Mouse (Mus musculus) liver, postnatal 0 days (tissue): Measurements from ENCODE around the gene Nup98. TPM values are rescaled to one million over a fixed set of nuclear protein-coding genes. Genes with fewer than 3 reads are reported as not detected.

Experiments
- ATAC-seq: fragments of 200-750 bp; cut with Nextera tagmentation; 2 replicates; pipeline ENCODE4 v1.8.0; 2017; ENCODE audit warnings: mild to moderate bottlenecking, moderate library complexity
- DNase-seq: peaks from one replicate; pipeline ENCODE4 v3.0.0-alpha.2; 2016
- H3K27ac ChIP-seq: fragments of 300-500 bp; sonication (generic); 2 replicates; pipeline ENCODE4 v1.5.1; 2014; ENCODE audit warnings: antibody characterized with exemption, moderate library complexity, mild to moderate bottlenecking, low read depth
- H3K27me3 ChIP-seq: fragments of 300-500 bp; sonication (generic); 2 replicates; pipeline ENCODE4 v1.6.1; 2014; ENCODE audit warnings: low read length, control low read depth, mixed read lengths; ENCODE audit not compliant: insufficient read depth
- H3K36me3 ChIP-seq: fragments of 300-500 bp; sonication (generic); replicated peaks from 2 replicates; pipeline ENCODE4 v1.6.1; 2014; ENCODE audit warnings: mild to moderate bottlenecking, control low read depth, low read length, moderate library complexity, mixed read lengths; ENCODE audit not compliant: insufficient read depth
- H3K4me1 ChIP-seq: fragments of 300-500 bp; sonication (generic); 2 replicates; pipeline ENCODE4 v1.6.1; 2014; ENCODE audit warnings: antibody characterized with exemption, mild to moderate bottlenecking, control low read depth; ENCODE audit not compliant: insufficient read depth
- H3K4me2 ChIP-seq: fragments of 300-500 bp; sonication (generic); 2 replicates; pipeline ENCODE4 v1.6.1; 2014; ENCODE audit warnings: low read depth, mild to moderate bottlenecking, low read length, moderate library complexity, mixed read lengths
- H3K4me3 ChIP-seq: fragments of 300-500 bp; sonication (generic); 2 replicates; pipeline ENCODE4 v1.5.1; 2014; ENCODE audit warnings: low read depth, low read length
- H3K9ac ChIP-seq: fragments of 300-500 bp; sonication (generic); replicated peaks from 2 replicates; pipeline ENCODE4 v1.6.1; 2014; ENCODE audit warnings: mild to moderate bottlenecking, moderate library complexity
- H3K9me3 ChIP-seq: fragments of 300-500 bp; sonication (generic); 2 replicates; pipeline ENCODE4 v1.6.1; 2016; ENCODE audit warnings: mild to moderate bottlenecking, control low read depth, low read length, mixed read lengths
- CTCF ChIP-seq: sonication (generic); IDR thresholded peaks from 2 replicates; pipeline ENCODE4 v1.5.1; 2016; ENCODE audit warnings: antibody characterized with exemption, low read depth
- EP300 ChIP-seq: IDR thresholded peaks from 2 replicates; pipeline ENCODE4 v1.6.1; 2016; ENCODE audit warnings: antibody characterized with exemption, low read depth, mild to moderate bottlenecking
- WGBS: fragments of 180-500 bp; shearing (Covaris S2); extraction: QIAGEN DNeasy Blood & Tissue Kit; methylation state at CpG from one replicate; pipeline ENCODE4 v1.1.7; 2014; ENCODE audit not compliant: insufficient replicate concordance; 5-methylcytosine and 5-hydroxymethylcytosine counted together
- polyA plus RNA-seq: library from polyadenylated mRNA; unstranded; fragments of >200 nt; fragmentation: Nextera tagmentation; extraction: Ambion mirVana; gene quantifications from 2 replicates; pipeline ENCODE4 v1.2.1, GENCODE M21; 2015

The Nup98 gene
- polyA plus RNA-seq, 1 experiment from 2014 or later = 8.6 TPM

GRCm38 (mm10) chr7:102239591-102239990 lies 29.6 kb upstream of the Nup98 start:
- DNase-seq = no peak
- no peak for TF ChIP-seq EP300
- Histone ChIP-seq H3K27me3 (no peaks in the 10 kb centered on the region), H3K4me3 (no peak overlapping the region), H3K9me3 (no peaks in the 10 kb centered on the region), H3K4me2 (no peak overlapping the region), H3K9ac (no peak overlapping the region), H3K4me1 (peaks cover 21% of the 10 kb centered on the region), H3K27ac (no peak overlapping the region), H3K36me3 (peaks cover 76% of the 10 kb centered on the region)
- WGBS = 85% methylated on average over 16 of the region's 16 CpGs
- ATAC-seq = no peak

- Histone ChIP-seq H3K9ac (no peak overlapping the region), H3K27ac (no peak overlapping the region), H3K9me3 (no peaks in the 10 kb centered on the region), H3K36me3 (peaks cover 76% of the 10 kb centered on the region), H3K4me3 (no peak overlapping the region), H3K27me3 (no peaks in the 10 kb centered on the region), H3K4me1 (peaks cover 13% of the 10 kb centered on the region), H3K4me2 (no peak overlapping the region)
- TF ChIP-seq EP300 (no peak), CTCF (no peak)
- DNase-seq (no peak), ATAC-seq (no peak)
- 86% methylated on average over 8 of the region's 8 CpGs for WGBS
Measured at GRCm38 (mm10) chr7:102238686-102239286, 28.8 kb upstream of the Nup98 start.

DNA sequence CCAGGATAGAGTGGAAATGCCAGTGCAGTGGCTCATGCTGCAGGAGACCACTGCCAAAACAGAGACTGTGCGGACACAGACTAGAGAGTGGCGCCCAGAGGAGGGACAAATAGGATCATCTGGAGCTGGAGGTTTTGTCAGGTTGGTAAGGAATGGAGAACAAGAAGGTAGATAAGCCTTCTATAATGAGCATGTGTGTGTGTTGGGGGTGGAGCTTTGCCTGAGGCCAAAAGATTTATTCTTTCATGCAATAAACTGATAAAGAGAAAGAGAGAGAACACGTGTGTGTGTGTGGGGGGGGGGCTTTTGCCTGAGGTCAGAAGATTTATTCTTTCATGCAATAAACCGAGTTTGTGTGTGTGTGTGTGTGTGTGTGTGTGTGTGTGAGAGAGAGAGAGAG lies 23.1 kb upstream of the Nup98 start:
- peaks cover 27% of the 10 kb centered on the region for H3K36me3 ChIP-seq
- DNase-seq = no peak
- H3K9ac ChIP-seq = no peak overlapping the region
- 65% methylated on average over 4 of the region's 4 CpGs for WGBS
- no peaks in the 10 kb centered on the region; the same call in 1 of the 2 replicates for H3K4me1 ChIP-seq
- no peak overlapping the region for H3K4me2 ChIP-seq
- H3K4me3 ChIP-seq = no peak overlapping the region
- TF ChIP-seq EP300 (no peak), CTCF (no peak)
- H3K27ac ChIP-seq = no peak overlapping the region
- H3K27me3 ChIP-seq = no peaks in the 10 kb centered on the region
- ATAC-seq = no peak
- no peaks in the 10 kb centered on the region for H3K9me3 ChIP-seq

- Histone ChIP-seq H3K27ac (no peak overlapping the region), H3K4me1 (peaks cover 3% of the 10 kb centered on the region; the same call in 1 of the 2 replicates), H3K9ac (no peak overlapping the region), H3K27me3 (no peaks in the 10 kb centered on the region), H3K36me3 (0 out of 2 replicates have a peak, but pooled peaks cover 2% of the 10 kb centered on the region), H3K9me3 (no peaks in the 10 kb centered on the region), H3K4me3 (no peak overlapping the region), H3K4me2 (no peak overlapping the region)
- ATAC-seq (no peak), DNase-seq (no peak)
- TF ChIP-seq EP300 (no peak), CTCF (no peak)
- 85% methylated on average over 6 of the region's 6 CpGs for WGBS
Measured at GRCm38 (mm10) chr7:102229814-102230213, 19.8 kb upstream of the Nup98 start.

DNA sequence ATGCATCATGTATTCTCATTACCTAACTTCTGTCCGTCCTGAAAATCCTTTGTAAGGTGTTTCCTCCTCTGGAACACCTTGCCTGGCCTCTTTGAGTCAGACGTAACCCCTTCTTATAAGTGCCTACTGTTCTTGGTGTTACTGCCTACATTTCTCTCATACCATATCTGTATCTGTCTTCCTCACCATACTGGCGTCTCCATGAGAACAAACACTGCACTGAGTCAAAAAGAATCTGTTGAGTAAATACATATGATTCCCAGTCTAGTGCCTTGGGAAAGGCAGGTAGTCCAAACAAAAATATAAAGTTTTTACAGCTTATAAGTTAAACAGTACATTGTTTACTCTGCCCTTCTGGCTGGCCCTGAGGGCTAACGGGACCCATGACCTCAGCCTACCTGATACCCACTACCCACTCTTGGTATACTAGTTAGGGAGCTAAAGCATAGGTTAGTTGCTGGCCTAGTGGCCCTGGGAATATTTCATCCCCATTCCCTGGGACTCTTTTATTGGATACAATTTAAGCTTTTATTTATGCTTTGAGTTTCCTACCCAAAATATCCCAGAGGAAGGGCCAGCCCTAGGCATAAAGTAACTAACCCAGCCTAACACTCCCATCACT lies 18.2 kb upstream of the Nup98 start:
- DNase-seq (no peak), ATAC-seq (no peak)
- WGBS = 70% methylated on average over 4 of the region's 4 CpGs

DNA sequence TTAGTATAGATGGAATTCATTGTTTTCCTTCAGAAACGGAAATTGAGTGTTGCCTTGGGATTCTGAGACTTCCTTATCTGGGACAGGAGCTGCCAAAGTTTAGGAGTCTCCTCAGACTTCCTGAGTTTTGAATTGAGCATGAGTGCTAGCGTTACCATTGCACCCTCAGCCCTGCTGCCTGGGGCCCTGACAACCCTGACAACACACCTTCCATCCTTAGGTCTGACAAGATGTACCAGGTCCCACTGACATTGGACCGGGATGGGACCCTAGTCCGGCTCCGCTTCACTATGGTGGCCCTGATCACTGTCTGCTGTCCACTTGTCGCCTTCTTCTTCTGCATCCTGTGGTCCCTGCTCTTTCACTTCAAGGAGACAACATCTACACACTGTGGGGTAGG lies 16.1 kb upstream of the Nup98 start:
- ATAC-seq (no peak), DNase-seq (no peak)
- no peaks in the 10 kb centered on the region for H3K36me3 ChIP-seq
- no peak overlapping the region for H3K4me2 ChIP-seq
- TF ChIP-seq EP300 = no peak
- TF ChIP-seq CTCF = no peak
- H3K9me3 ChIP-seq = no peaks in the 10 kb centered on the region
- H3K27ac ChIP-seq = no peak overlapping the region
- H3K4me1 ChIP-seq = peaks cover 16% of the 10 kb centered on the region
- no peaks in the 10 kb centered on the region for H3K27me3 ChIP-seq
- WGBS = 90% methylated on average over 6 of the region's 6 CpGs
- H3K4me3 ChIP-seq = no peak overlapping the region
- no peak overlapping the region for H3K9ac ChIP-seq

More for the DNA sequence above, 18.2 kb upstream of the Nup98 start:
- H3K4me2 ChIP-seq = no peak overlapping the region
- TF ChIP-seq EP300 = no peak
- TF ChIP-seq CTCF = no peak
- H3K4me3 ChIP-seq = no peak overlapping the region
- no peak overlapping the region for H3K27ac ChIP-seq
- no peaks in the 10 kb centered on the region for H3K27me3 ChIP-seq
- peaks cover 12% of the 10 kb centered on the region for H3K4me1 ChIP-seq
- no peak overlapping the region for H3K9ac ChIP-seq
- no peaks in the 10 kb centered on the region for H3K36me3 ChIP-seq
- H3K9me3 ChIP-seq = no peaks in the 10 kb centered on the region
